Mouse (Mus musculus) kidney, postnatal 0 days (tissue): ENCODE measurements around the gene Disp3. TPM values are rescaled to one million over a fixed set of nuclear protein-coding genes. Genes with fewer than 3 reads are reported as not detected.

Experiments
- ATAC-seq: fragments of 200-750 bp; cut with Nextera tagmentation; replicated peaks from 2 replicates; pipeline ENCODE4 v1.8.0; 2017; ENCODE audit warnings: low read depth, moderate number of reproducible peaks, moderate TSS enrichment, moderate library complexity; ENCODE audit not compliant: low FRiP score
- DNase-seq: peaks from one replicate; pipeline ENCODE4 v3.0.0-alpha.2; 2016; ENCODE audit warnings: low spot score
- H3K27ac ChIP-seq: fragments of 300-500 bp; sonication (generic); 2 replicates; pipeline ENCODE4 v1.5.1; 2014; ENCODE audit warnings: mild to moderate bottlenecking
- H3K27me3 ChIP-seq: fragments of 300-500 bp; sonication (generic); 2 replicates; pipeline ENCODE4 v1.6.1; 2014; ENCODE audit warnings: low read length, mixed read lengths; ENCODE audit not compliant: insufficient read depth
- H3K36me3 ChIP-seq: fragments of 300-500 bp; sonication (generic); 2 replicates; pipeline ENCODE4 v1.6.1; 2014; ENCODE audit warnings: low read length, mixed read lengths; ENCODE audit not compliant: insufficient read depth
- H3K4me1 ChIP-seq: fragments of 300-500 bp; sonication (generic); replicated peaks from 2 replicates; pipeline ENCODE4 v1.6.1; 2014; ENCODE audit warnings: antibody characterized with exemption, low read length, mixed read lengths; ENCODE audit not compliant: insufficient read depth
- H3K4me2 ChIP-seq: fragments of 300-500 bp; sonication (generic); 2 replicates; pipeline ENCODE4 v1.6.1; 2014; ENCODE audit warnings: mild to moderate bottlenecking, low read length, moderate library complexity, mixed read lengths
- H3K4me3 ChIP-seq: fragments of 300-500 bp; sonication (generic); replicated peaks from 2 replicates; pipeline ENCODE4 v1.5.1; 2014; ENCODE audit warnings: low read depth, low read length
- H3K9ac ChIP-seq: fragments of 300-500 bp; sonication (generic); 2 replicates; pipeline ENCODE4 v1.6.1; 2014; ENCODE audit warnings: low read depth, low read length
- H3K9me3 ChIP-seq: fragments of 300-500 bp; sonication (generic); replicated peaks from 2 replicates; pipeline ENCODE4 v1.6.1; 2016; ENCODE audit warnings: low read length, inconsistent platforms, mixed read lengths
- CTCF ChIP-seq: IDR thresholded peaks from 2 replicates; pipeline ENCODE4 v1.5.1; 2016; ENCODE audit warnings: antibody characterized with exemption, low read depth, mild to moderate bottlenecking, moderate library complexity
- WGBS: fragments of 180-500 bp; shearing (Covaris S2); extraction: QIAGEN DNeasy Blood & Tissue Kit; methylation state at CpG from one replicate; pipeline ENCODE4 v1.1.7; 2014; 5-methylcytosine and 5-hydroxymethylcytosine counted together
- polyA plus RNA-seq: library from polyadenylated mRNA; unstranded; fragments of >200 nt; fragmentation: Nextera tagmentation; extraction: Ambion mirVana; gene quantifications from 2 replicates; pipeline ENCODE4 v1.2.1, GENCODE M21; 2015

The Disp3 gene
- polyA plus RNA-seq, 1 experiment from 2014 or later, result 0.21 TPM

- H3K9me3 ChIP-seq, result no peaks in the 10 kb centered on the region
- no peak overlapping the region for H3K9ac ChIP-seq
- DNase-seq (no peak), ATAC-seq (no peak)
- H3K36me3 ChIP-seq, result no peaks in the 10 kb centered on the region
- WGBS, result 74% methylated on average over 8 of the region's 8 CpGs
- no peak overlapping the region for H3K27ac ChIP-seq
- no peaks in the 10 kb centered on the region for H3K27me3 ChIP-seq
- H3K4me2 ChIP-seq, result no peak overlapping the region
- no peaks in the 10 kb centered on the region for H3K4me1 ChIP-seq
- no peak overlapping the region for H3K4me3 ChIP-seq
- no peak for TF ChIP-seq CTCF
Measured at GRCm38 (mm10) chr4:148236664-148237063, 51.1 kb downstream of the Disp3 start.

- ATAC-seq (no peak), DNase-seq (no peak)
- H3K4me1 ChIP-seq, result no peaks in the 10 kb centered on the region
- no peaks in the 10 kb centered on the region for H3K9me3 ChIP-seq
- no peak overlapping the region for H3K27ac ChIP-seq
- no peak overlapping the region for H3K9ac ChIP-seq
- no peak overlapping the region for H3K4me3 ChIP-seq
- no peaks in the 10 kb centered on the region for H3K27me3 ChIP-seq
- WGBS, result 82% methylated on average over 9 of the region's 9 CpGs
- H3K4me2 ChIP-seq, result no peak overlapping the region
- no peak for TF ChIP-seq CTCF
- H3K36me3 ChIP-seq, result no peaks in the 10 kb centered on the region
Measured at GRCm38 (mm10) chr4:148233061-148233460, 54.7 kb downstream of the Disp3 start.

- Histone ChIP-seq H3K4me2 (no peak overlapping the region), H3K9ac (no peak overlapping the region), H3K9me3 (no peaks in the 10 kb centered on the region), H3K36me3 (no peaks in the 10 kb centered on the region), H3K27me3 (no peaks in the 10 kb centered on the region), H3K4me1 (no peaks in the 10 kb centered on the region), H3K27ac (no peak overlapping the region), H3K4me3 (no peak overlapping the region)
- WGBS, result 58% methylated on average over 10 of the region's 10 CpGs
- TF ChIP-seq CTCF, result no peak
- ATAC-seq, result no peak
- DNase-seq, result no peak
Measured at GRCm38 (mm10) chr4:148232615-148233014, 55.1 kb downstream of the Disp3 start.

- no peak for ATAC-seq
- WGBS, result 74% methylated on average over 4 of the region's 4 CpGs
- no peak overlapping the region for H3K4me2 ChIP-seq
- no peaks in the 10 kb centered on the region for H3K27me3 ChIP-seq
- no peak overlapping the region for H3K9ac ChIP-seq
- H3K4me1 ChIP-seq, result no peaks in the 10 kb centered on the region
- H3K36me3 ChIP-seq, result no peaks in the 10 kb centered on the region
- no peak for TF ChIP-seq CTCF
- no peaks in the 10 kb centered on the region for H3K9me3 ChIP-seq
- H3K4me3 ChIP-seq, result no peak overlapping the region
- no peak overlapping the region for H3K27ac ChIP-seq
- no peak for DNase-seq
Measured at GRCm38 (mm10) chr4:148232124-148232523, 55.6 kb downstream of the Disp3 start.

GRCm38 (mm10) chr4:148229646-148230045 lies 58.1 kb downstream of the Disp3 start:
- ATAC-seq (peak; percentile 66; the same call in 1 of the 2 replicates), DNase-seq (peak; percentile 88)
- no peak for TF ChIP-seq CTCF
- H3K9me3 ChIP-seq, result no peaks in the 10 kb centered on the region
- no peaks in the 10 kb centered on the region for H3K4me1 ChIP-seq
- no peaks in the 10 kb centered on the region for H3K27me3 ChIP-seq
- H3K4me3 ChIP-seq, result no peak overlapping the region
- 5% methylated on average over 16 of the region's 16 CpGs for WGBS
- H3K36me3 ChIP-seq, result no peaks in the 10 kb centered on the region
- H3K4me2 ChIP-seq, result no peak overlapping the region
- H3K27ac ChIP-seq, result no peak overlapping the region
- H3K9ac ChIP-seq, result no peak overlapping the region

- Histone ChIP-seq H3K4me1 (no peaks in the 10 kb centered on the region), H3K36me3 (no peaks in the 10 kb centered on the region), H3K4me2 (no peak overlapping the region), H3K9me3 (no peaks in the 10 kb centered on the region), H3K27me3 (no peaks in the 10 kb centered on the region), H3K9ac (no peak overlapping the region), H3K27ac (no peak overlapping the region), H3K4me3 (no peak overlapping the region)
- DNase-seq (peak; percentile 23), ATAC-seq (no peak)
- no peak for TF ChIP-seq CTCF
- 17% methylated on average over 10 of the region's 10 CpGs for WGBS
Measured at GRCm38 (mm10) chr4:148222983-148223382, 64.8 kb downstream of the Disp3 start.

- Histone ChIP-seq H3K27ac (no peak overlapping the region), H3K4me2 (no peak overlapping the region), H3K9me3 (no peaks in the 10 kb centered on the region), H3K4me3 (no peak overlapping the region), H3K27me3 (no peaks in the 10 kb centered on the region), H3K36me3 (no peaks in the 10 kb centered on the region), H3K4me1 (no peaks in the 10 kb centered on the region), H3K9ac (no peak overlapping the region)
- WGBS, result 3% methylated on average over 10 of the region's 10 CpGs
- ATAC-seq, result no peak
- DNase-seq, result peak; percentile 6
- TF ChIP-seq CTCF, result no peak
Measured at GRCm38 (mm10) chr4:148220656-148221055, 67.1 kb downstream of the Disp3 start.
